Mouse (Mus musculus) retina, adult 2 months (tissue): ENCODE measurements at regions not wholly inside any gene's neighbourhood (a gene's known extent, or its start where the extent isn't known, plus 50 kb on each side); places are given as distances from the start of the nearest gene placed in this dataset.

Experiments
- DNase-seq: peaks from one replicate; pipeline ENCODE4 v3.0.0-alpha.2; 2012; ENCODE audit warnings: low read depth, low spot score

DNA sequence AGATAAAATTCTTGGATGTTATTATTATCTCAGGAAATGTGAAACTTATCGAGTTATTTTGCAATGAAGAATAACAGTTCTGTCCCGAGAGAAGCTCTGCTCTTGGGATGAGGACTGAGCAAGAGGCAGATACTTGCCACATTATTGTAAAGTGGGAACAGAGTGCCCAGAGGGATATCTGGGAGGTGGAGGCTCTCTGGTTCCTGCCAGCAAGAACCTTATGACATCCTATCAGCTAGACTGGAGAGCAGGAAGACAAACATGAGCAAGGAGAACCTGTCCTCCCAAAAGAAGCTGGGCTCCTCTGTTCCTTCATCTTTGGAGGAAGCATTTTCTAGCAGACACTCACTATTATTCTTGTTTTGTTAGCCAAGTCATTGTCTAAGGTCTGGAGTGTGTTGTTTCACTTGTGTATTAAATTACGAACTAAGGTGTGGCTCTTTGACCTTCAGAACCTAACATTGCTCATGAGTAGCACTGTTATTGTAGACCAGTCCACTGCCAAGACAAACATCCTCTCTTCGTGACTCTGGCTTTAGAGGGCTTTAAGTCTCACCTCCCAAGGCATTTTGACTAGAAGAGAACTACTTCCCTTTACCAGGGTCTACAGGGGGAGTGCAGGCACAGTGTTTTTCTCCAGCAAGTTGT lies 69.6 kb upstream of the Palmd start:
- no peak for DNase-seq
